Mouse (Mus musculus) cerebellum, adult 2 months (tissue): ENCODE measurements around the gene Ubac2. TPM values are rescaled to one million over a fixed set of nuclear protein-coding genes. Genes with fewer than 3 reads are reported as not detected.

Experiments
- DNase-seq, 2 experiments: peaks; one replicate each; pipeline ENCODE4 v3.0.0; 2021
- H3K27ac ChIP-seq: fragments of 200-500 bp; 2 replicates; pipeline ENCODE4 v1.5.1; 2012; ENCODE audit warnings: low read length, control low read depth, inconsistent platforms; ENCODE audit not compliant: insufficient read depth
- H3K27me3 ChIP-seq: fragments of 200-500 bp; 2 replicates; pipeline ENCODE4 v1.6.1; 2012; ENCODE audit warnings: inconsistent platforms, mild to moderate bottlenecking, low read length, moderate library complexity; ENCODE audit not compliant: control insufficient read depth, insufficient read depth
- H3K4me1 ChIP-seq: fragments of 200-500 bp; 2 replicates; pipeline ENCODE4 v1.6.1; 2011; ENCODE audit warnings: low read length; ENCODE audit not compliant: control insufficient read depth, insufficient read depth
- H3K4me3 ChIP-seq: fragments of 200-500 bp; replicated peaks from 2 replicates; pipeline ENCODE3; 2011; ENCODE audit warnings: mild to moderate bottlenecking, low read depth, low read length, control low read depth; ENCODE audit not compliant: insufficient read depth
- CTCF ChIP-seq: fragments of 200-500 bp; IDR thresholded peaks from 2 replicates; pipeline ENCODE4 v1.5.1; 2011; ENCODE audit warnings: low read depth, mild to moderate bottlenecking, control low read depth, low read length, moderate library complexity, borderline replicate concordance; ENCODE audit not compliant: insufficient read depth
- POLR2A ChIP-seq: fragments of 200-500 bp; IDR thresholded peaks from 2 replicates; pipeline ENCODE4 v1.6.1; 2011; ENCODE audit warnings: low read length, control low read depth, borderline replicate concordance; ENCODE audit not compliant: insufficient read depth
- WGBS: fragments of 180-500 bp; shearing (Covaris S2); methylation state at CpG from one replicate; pipeline ENCODE4 v1.1.7; 2018; 5-methylcytosine and 5-hydroxymethylcytosine counted together
- polyA plus RNA-seq: library from polyadenylated mRNA; depleted of rRNA; stranded (reverse); fragments of >200 nt; gene quantifications from 2 replicates; pipeline ENCODE4 v1.2.3, GENCODE M21; 2012

Gene Ubac2
- polyA plus RNA-seq, 1 experiment = 44.4 TPM

DNA sequence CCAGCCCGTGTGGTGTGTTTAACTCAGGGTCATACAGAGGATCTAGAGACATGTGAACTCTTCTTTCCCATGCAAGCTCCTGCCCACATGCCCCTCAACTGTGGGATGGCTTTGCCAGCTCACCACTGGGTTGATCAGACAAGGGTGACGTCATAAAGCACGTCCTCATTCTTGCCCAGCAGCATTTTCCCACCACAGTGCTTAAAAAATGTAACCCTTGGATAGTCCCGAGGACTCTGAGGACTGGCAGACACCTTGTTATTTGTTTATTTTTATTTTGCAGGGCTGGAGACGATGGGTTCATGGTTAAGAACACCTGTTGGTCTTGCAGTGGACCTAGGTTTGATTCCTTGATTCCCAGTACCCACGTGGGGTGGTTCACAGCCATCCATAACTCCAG, 112.5 kb downstream of the Ubac2 start:
- TF ChIP-seq CTCF (no peak), POLR2A (no peak)
- DNase-seq = no peak
- 90% methylated on average over 6 of the region's 6 CpGs for WGBS
- no peak overlapping the region for H3K4me3 ChIP-seq
- H3K27me3 ChIP-seq = no peaks in the 10 kb centered on the region
- H3K27ac ChIP-seq = no peak overlapping the region
- peaks cover 5% of the 10 kb centered on the region for H3K4me1 ChIP-seq

DNA sequence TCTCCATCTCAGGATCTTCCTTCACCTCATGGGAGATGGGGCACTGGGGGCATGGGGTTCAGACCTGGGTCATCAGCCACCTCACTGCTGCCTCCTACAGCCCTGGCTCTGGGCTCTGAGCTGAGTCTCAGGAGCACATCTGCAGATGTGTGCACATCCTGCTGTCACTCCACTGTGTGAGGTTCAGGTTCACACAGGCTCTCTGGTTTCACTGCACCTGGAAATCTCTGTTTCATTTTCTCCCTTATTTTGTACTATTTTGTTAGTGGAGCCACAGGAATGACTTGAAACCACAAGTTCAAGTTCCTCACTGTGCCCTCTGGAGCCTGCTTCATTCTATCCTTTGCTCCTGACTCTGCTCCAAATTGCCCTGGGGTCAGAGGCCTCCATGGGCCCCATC, 113.5 kb downstream of the Ubac2 start:
- Histone ChIP-seq H3K4me1 (peaks cover 3% of the 10 kb centered on the region; the same call in 1 of the 2 replicates), H3K27me3 (no peaks in the 10 kb centered on the region), H3K4me3 (no peak overlapping the region), H3K27ac (no peak overlapping the region)
- no peak for TF ChIP-seq POLR2A
- TF ChIP-seq CTCF = no peak
- no peak for DNase-seq

DNA sequence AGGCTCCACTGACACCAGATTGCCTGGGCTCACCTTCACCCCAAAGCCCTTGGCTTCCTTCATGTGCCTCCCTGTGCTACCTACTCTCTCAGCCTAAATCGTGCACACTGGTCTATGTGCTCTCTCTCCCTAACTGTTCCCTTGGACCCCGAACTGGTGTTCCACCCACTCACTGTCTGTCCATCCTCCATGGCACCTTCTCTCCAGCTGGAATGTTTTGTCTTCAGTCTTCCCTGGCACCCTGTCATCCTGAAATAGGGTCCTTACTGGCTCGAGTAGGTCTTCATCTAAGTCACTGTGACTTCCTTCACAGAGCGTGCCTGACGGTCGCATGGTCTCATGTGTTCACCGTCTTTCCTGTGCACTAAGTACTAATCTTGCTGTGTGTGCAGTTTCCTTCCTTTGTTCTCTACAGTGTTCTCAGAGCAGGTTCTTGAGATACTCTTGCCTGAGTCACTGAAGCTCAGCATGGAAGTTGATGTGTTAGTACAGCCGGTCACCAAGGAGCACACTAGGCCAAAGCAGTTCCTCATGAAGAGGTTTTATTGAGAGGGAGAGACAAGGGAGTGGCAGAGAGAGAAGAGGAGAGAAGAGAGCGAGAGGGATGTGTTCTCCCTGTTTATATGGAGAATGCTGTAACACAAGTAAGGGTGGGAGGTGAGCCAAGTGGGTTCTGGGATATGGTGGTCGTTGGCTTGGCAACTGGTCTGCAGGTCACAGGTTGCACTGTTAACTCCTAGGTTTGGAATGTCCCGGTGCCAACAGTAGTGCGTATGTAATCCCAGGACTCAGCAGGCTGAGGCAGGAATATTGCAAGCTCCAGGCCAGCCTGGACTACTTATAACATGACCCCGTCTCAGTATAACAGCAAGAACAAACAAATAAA, 114.2 kb downstream of the Ubac2 start:
- Histone ChIP-seq H3K27ac (no peak overlapping the region), H3K4me1 (peaks cover 3% of the 10 kb centered on the region; the same call in 1 of the 2 replicates), H3K4me3 (no peak overlapping the region), H3K27me3 (no peaks in the 10 kb centered on the region)
- 88% methylated on average over 13 of the region's 13 CpGs for WGBS
- TF ChIP-seq CTCF = no peak
- TF ChIP-seq POLR2A = no peak
- no peak for DNase-seq

DNA sequence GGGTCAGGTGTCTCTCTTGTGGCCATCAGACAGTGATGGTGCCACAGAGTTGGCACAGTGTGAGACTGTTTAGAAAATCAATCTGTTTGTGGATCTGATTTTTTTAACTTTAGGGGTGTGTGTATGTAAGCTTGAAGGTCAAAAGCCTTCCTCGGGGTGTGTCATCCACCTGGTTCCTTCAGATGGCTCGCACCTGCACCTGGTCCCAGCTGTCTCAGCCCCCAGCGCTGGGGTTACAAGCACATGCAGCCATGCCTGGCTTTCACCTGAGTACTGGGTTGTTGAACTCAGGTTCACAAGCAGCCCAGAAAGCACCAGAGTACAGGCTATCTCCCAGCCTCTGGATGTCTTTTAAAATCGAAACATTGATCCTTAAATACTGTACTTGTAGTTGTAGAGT, 115.2 kb downstream of the Ubac2 start:
- 96% methylated on average over 4 of the region's 4 CpGs for WGBS
- TF ChIP-seq CTCF = no peak
- TF ChIP-seq POLR2A = no peak

DNA sequence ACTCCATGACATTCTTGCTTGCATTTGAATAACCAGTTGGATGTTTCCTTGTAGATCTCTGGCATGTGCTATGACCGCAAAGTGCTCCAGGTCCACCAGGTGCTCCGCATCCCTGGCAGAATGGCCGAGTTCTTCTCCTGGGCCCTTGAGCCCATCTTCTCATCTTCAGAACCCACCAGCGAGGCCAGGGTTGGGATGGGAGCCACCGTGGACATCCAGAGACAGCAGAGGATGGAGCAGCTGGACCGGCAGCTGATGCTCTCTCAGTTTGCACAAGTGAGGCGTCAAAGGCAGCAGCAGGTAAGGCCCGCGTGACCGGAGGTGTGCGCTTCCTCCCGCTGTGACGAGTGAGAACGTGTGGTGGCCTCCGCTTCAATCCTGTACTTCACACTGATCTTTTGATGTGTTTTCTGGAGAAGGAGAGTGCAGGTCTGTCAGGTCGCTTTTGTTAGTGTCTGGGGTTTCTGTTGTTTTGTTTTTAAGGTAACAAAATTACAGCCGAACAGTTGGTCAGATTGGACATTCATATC, 115.8 kb downstream of the Ubac2 start:
- Histone ChIP-seq H3K27ac (no peak overlapping the region), H3K4me1 (peaks cover 3% of the 10 kb centered on the region; the same call in 1 of the 2 replicates), H3K27me3 (no peaks in the 10 kb centered on the region), H3K4me3 (no peak overlapping the region)
- WGBS = 94% methylated on average over 17 of the region's 17 CpGs
- DNase-seq = no peak
- no peak for TF ChIP-seq POLR2A
- no peak for TF ChIP-seq CTCF

More for the DNA sequence above, 115.2 kb downstream of the Ubac2 start:
- Histone ChIP-seq H3K27me3 (no peaks in the 10 kb centered on the region), H3K4me3 (no peak overlapping the region), H3K27ac (no peak overlapping the region), H3K4me1 (peaks cover 3% of the 10 kb centered on the region; the same call in 1 of the 2 replicates)
- DNase-seq = no peak

DNA sequence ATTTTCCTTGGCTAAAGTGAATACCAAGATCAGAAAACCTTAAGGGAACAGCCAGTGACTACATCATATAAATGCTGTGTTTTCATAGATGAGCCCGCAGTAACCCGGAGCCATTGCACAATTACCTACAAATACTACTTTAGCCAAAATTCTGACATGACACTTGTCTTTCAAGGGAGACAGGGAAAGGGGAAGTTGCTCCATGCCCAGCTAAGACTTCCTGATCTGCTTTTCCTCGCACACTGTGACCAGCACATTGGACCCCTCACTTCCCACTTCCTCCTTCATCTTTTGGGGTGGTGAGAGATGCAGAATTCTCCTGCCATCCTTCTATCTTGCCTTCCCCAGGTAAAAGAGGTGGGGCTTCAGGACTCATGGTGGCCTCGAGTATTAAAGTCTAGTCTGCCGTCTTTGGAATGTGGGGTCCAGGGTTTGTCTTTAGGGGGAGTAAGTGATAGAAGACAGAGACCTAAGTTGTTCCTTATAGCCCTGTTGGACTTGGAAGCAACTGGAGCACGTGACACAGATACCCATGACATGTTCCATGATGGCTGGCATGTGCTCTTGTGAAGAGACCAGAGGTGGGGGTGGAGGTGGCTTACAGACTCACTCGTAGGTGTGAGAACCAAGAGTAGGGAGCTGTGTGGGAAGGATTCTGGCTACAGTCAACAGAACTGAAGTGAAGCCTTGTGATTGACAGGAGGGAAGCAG, 116.6 kb downstream of the Ubac2 start:
- Histone ChIP-seq H3K4me1 (peaks cover 3% of the 10 kb centered on the region; the same call in 1 of the 2 replicates), H3K27me3 (no peaks in the 10 kb centered on the region), H3K27ac (no peak overlapping the region), H3K4me3 (no peak overlapping the region)
- WGBS = 97% methylated on average over 7 of the region's 7 CpGs
- no peak for DNase-seq
- TF ChIP-seq POLR2A = no peak
- TF ChIP-seq CTCF = no peak

DNA sequence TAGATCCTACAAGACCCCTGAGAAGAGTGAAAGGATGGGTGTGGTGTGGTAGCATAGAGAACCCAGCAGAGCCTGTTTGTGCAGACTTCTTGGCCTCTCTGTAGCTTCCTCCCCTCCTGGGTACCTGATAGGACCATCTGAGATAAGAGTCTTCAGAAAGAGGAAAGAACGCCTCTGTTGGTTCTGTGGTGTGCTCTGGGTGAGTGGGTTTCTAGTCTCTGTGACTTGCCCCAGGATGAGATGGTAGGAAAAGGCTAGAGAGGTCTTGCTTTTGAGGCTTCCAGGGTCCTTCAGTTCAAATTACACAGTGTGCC, 117.1 kb downstream of the Ubac2 start:
- H3K27me3 ChIP-seq = no peaks in the 10 kb centered on the region
- DNase-seq = no peak
- no peak overlapping the region for H3K27ac ChIP-seq
- H3K4me1 ChIP-seq = peaks cover 3% of the 10 kb centered on the region; the same call in 1 of the 2 replicates
- 88% methylated on average over 1 of the region's 1 CpGs for WGBS
- TF ChIP-seq POLR2A (no peak), CTCF (no peak)
- no peak overlapping the region for H3K4me3 ChIP-seq

DNA sequence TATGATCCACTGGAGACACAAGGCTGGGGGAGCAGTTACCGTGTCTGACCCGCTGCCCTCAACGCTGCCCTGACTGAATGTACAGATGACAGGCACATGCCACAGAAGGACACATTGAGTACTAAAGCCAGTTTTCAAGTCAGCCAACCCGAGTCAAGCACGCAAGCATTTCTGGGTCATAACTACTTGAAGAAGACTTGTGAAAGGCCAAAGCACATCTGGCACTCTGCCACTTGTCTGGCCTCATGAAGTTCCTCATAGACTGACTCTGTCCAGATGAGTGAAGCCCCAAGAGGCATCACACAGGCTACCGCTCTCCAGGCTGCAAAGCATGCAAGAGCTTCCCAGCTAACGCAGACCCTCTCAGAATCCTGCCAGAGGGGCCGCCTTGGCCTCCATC, 118.4 kb downstream of the Ubac2 start:
- Histone ChIP-seq H3K27me3 (no peaks in the 10 kb centered on the region), H3K4me1 (peaks cover 3% of the 10 kb centered on the region; the same call in 1 of the 2 replicates), H3K4me3 (no peak overlapping the region), H3K27ac (no peak overlapping the region)
- DNase-seq = peak in 1 of 2 experiments; percentile 14
- TF ChIP-seq POLR2A = no peak
- no peak for TF ChIP-seq CTCF
- WGBS = 84% methylated on average over 8 of the region's 8 CpGs
